Mouse (Mus musculus) hindbrain, postnatal 0 days (tissue): ENCODE data around the gene Auts2. TPM values are rescaled to one million over a fixed set of nuclear protein-coding genes. Genes with fewer than 3 reads are reported as not detected.

Experiments used
- ATAC-seq: fragments of 200-750 bp; cut with Nextera tagmentation; 2 replicates; pipeline ENCODE4 v1.8.0; 2017; ENCODE audit warnings: mild to moderate bottlenecking, moderate TSS enrichment, moderate library complexity
- DNase-seq: peaks from one replicate; pipeline ENCODE4 v3.0.0-alpha.2; 2015; ENCODE audit warnings: low spot score
- H3K27ac ChIP-seq: fragments of 300-500 bp; sonication (generic); 2 replicates; pipeline ENCODE4 v1.5.1; 2014; ENCODE audit warnings: mild to moderate bottlenecking
- H3K27me3 ChIP-seq: fragments of 300-500 bp; sonication (generic); 2 replicates; pipeline ENCODE4 v1.6.1; 2014; ENCODE audit warnings: low read length, mixed read lengths; ENCODE audit not compliant: insufficient read depth
- H3K36me3 ChIP-seq: fragments of 300-500 bp; sonication (generic); 2 replicates; pipeline ENCODE4 v1.6.1; 2014; ENCODE audit warnings: low read length, mixed read lengths; ENCODE audit not compliant: insufficient read depth
- H3K4me1 ChIP-seq: fragments of 300-500 bp; sonication (generic); 2 replicates; pipeline ENCODE4 v1.6.1; 2014; ENCODE audit warnings: antibody characterized with exemption, low read length, mixed read lengths; ENCODE audit not compliant: insufficient read depth
- H3K4me2 ChIP-seq: fragments of 300-500 bp; sonication (generic); 2 replicates; pipeline ENCODE4 v1.6.1; 2014; ENCODE audit warnings: low read depth, mild to moderate bottlenecking, low read length, moderate library complexity, mixed read lengths
- H3K4me3 ChIP-seq: fragments of 300-500 bp; sonication (generic); 2 replicates; pipeline ENCODE4 v1.5.1; 2014; ENCODE audit warnings: low read length
- H3K9ac ChIP-seq: fragments of 300-500 bp; sonication (generic); replicated peaks from 2 replicates; pipeline ENCODE4 v1.6.1; 2014; ENCODE audit warnings: mild to moderate bottlenecking, low read length, moderate library complexity, mixed read lengths
- H3K9me3 ChIP-seq: fragments of 300-500 bp; sonication (generic); 2 replicates; pipeline ENCODE4 v1.6.1; 2016; ENCODE audit warnings: low read length, mixed read lengths
- CTCF ChIP-seq: IDR thresholded peaks from 2 replicates; pipeline ENCODE4 v1.5.1; 2016; ENCODE audit warnings: antibody characterized with exemption, control low read depth, low read depth
- WGBS: fragments of 180-500 bp; shearing (Covaris S2); extraction: QIAGEN DNeasy Blood & Tissue Kit; methylation state at CpG from one replicate; pipeline ENCODE4 v1.1.7; 2014; 5-methylcytosine and 5-hydroxymethylcytosine counted together
- polyA plus RNA-seq: library from polyadenylated mRNA; unstranded; fragments of >200 nt; fragmentation: Nextera tagmentation; extraction: Ambion mirVana; gene quantifications from 2 replicates; pipeline ENCODE4 v1.2.1, GENCODE M21; 2015
- total RNA-seq: library from RNA; depleted of rRNA; stranded (reverse); fragments of >200 nt; gene quantifications from 2 replicates; pipeline ENCODE4 v1.2.3, GENCODE M21; 2014

Auts2 gene
- total and polyA plus RNA-seq, 2 experiments from 2014 or later, result 39.3 to 54.9 TPM

- no peak overlapping the region for H3K9ac ChIP-seq
- H3K27ac ChIP-seq, result no peak overlapping the region
- 80% methylated on average over 4 of the region's 4 CpGs for WGBS
- ATAC-seq, result no peak
- H3K27me3 ChIP-seq, result no peaks in the 10 kb centered on the region
- TF ChIP-seq CTCF, result no peak
- no peaks in the 10 kb centered on the region for H3K9me3 ChIP-seq
- no peaks in the 10 kb centered on the region for H3K36me3 ChIP-seq
- no peak overlapping the region for H3K4me3 ChIP-seq
- no peak overlapping the region for H3K4me2 ChIP-seq
- no peak for DNase-seq
- H3K4me1 ChIP-seq, result peaks cover 12% of the 10 kb centered on the region; the same call in 1 of the 2 replicates
Measured at GRCm38 (mm10) chr5:132299716-132300115, 243.4 kb downstream of the Auts2 start.

- H3K4me2 ChIP-seq, result no peak overlapping the region
- H3K4me3 ChIP-seq, result no peak overlapping the region
- H3K27me3 ChIP-seq, result no peaks in the 10 kb centered on the region
- ATAC-seq, result no peak
- H3K9ac ChIP-seq, result no peak overlapping the region
- H3K9me3 ChIP-seq, result no peaks in the 10 kb centered on the region
- DNase-seq, result no peak
- H3K36me3 ChIP-seq, result no peaks in the 10 kb centered on the region
- TF ChIP-seq CTCF, result no peak
- H3K27ac ChIP-seq, result no peak overlapping the region
- H3K4me1 ChIP-seq, result peaks cover 12% of the 10 kb centered on the region; the same call in 1 of the 2 replicates
Measured at GRCm38 (mm10) chr5:132298996-132299395, 244.1 kb downstream of the Auts2 start.

- Histone ChIP-seq H3K27ac (no peak overlapping the region), H3K4me3 (no peak overlapping the region), H3K27me3 (no peaks in the 10 kb centered on the region), H3K9ac (no peak overlapping the region), H3K9me3 (no peaks in the 10 kb centered on the region), H3K36me3 (no peaks in the 10 kb centered on the region), H3K4me2 (no peak overlapping the region), H3K4me1 (peaks cover 12% of the 10 kb centered on the region; the same call in 1 of the 2 replicates)
- no peak for DNase-seq
- TF ChIP-seq CTCF, result no peak
- no peak for ATAC-seq
- 90% methylated on average over 7 of the region's 7 CpGs for WGBS
Measured at GRCm38 (mm10) chr5:132297309-132297708, 245.8 kb downstream of the Auts2 start.

- Histone ChIP-seq H3K4me3 (no peak overlapping the region), H3K9me3 (no peaks in the 10 kb centered on the region), H3K4me1 (peaks cover 20% of the 10 kb centered on the region), H3K27ac (no peak overlapping the region), H3K4me2 (no peak overlapping the region), H3K9ac (no peak overlapping the region), H3K36me3 (no peaks in the 10 kb centered on the region), H3K27me3 (no peaks in the 10 kb centered on the region)
- no peak for TF ChIP-seq CTCF
- no peak for ATAC-seq
- 32% methylated on average over 3 of the region's 3 CpGs for WGBS
- DNase-seq, result no peak
Measured at GRCm38 (mm10) chr5:132294469-132294868, 248.7 kb downstream of the Auts2 start.

- ATAC-seq (no peak), DNase-seq (no peak)
- whole genome bisulfite sequencing, result 87% methylated on average over 2 of the region's 2 CpGs
- H3K27me3 ChIP-seq, result no peaks in the 10 kb centered on the region
- H3K4me1 ChIP-seq, result peaks cover 20% of the 10 kb centered on the region
- no peak overlapping the region for H3K9ac ChIP-seq
- no peak for TF ChIP-seq CTCF
- no peak overlapping the region for H3K27ac ChIP-seq
- H3K36me3 ChIP-seq, result no peaks in the 10 kb centered on the region
- H3K9me3 ChIP-seq, result no peaks in the 10 kb centered on the region
- H3K4me2 ChIP-seq, result no peak overlapping the region
- H3K4me3 ChIP-seq, result no peak overlapping the region
Measured at GRCm38 (mm10) chr5:132292932-132293331, 250.2 kb downstream of the Auts2 start.

GRCm38 (mm10) chr5:132290606-132291535 lies 252.3 kb downstream of the Auts2 start:
- H3K27me3 ChIP-seq, result no peaks in the 10 kb centered on the region
- ATAC-seq (no peak), DNase-seq (no peak)
- H3K9me3 ChIP-seq, result no peaks in the 10 kb centered on the region
- H3K27ac ChIP-seq, result no peak overlapping the region
- peaks cover 19% of the 10 kb centered on the region for H3K4me1 ChIP-seq
- no peak for TF ChIP-seq CTCF
- WGBS, result 30% methylated on average over 13 of the region's 13 CpGs
- no peaks in the 10 kb centered on the region for H3K36me3 ChIP-seq
- no peak overlapping the region for H3K9ac ChIP-seq
- 0 out of 2 replicates have a peak overlapping the region, but pooled peaks have one; percentile 19 for H3K4me2 ChIP-seq
- no peak overlapping the region for H3K4me3 ChIP-seq

GRCm38 (mm10) chr5:132283741-132284140 lies 259.4 kb downstream of the Auts2 start:
- no peak for TF ChIP-seq CTCF
- Histone ChIP-seq H3K4me2 (no peak overlapping the region), H3K27me3 (no peaks in the 10 kb centered on the region), H3K36me3 (no peaks in the 10 kb centered on the region), H3K9ac (no peak overlapping the region), H3K4me3 (no peak overlapping the region), H3K27ac (no peak overlapping the region), H3K4me1 (no peaks in the 10 kb centered on the region), H3K9me3 (no peaks in the 10 kb centered on the region)
- no peak for DNase-seq
- no peak for ATAC-seq
- WGBS, result 81% methylated on average over 3 of the region's 3 CpGs
